Mouse (Mus musculus) olfactory bulb, adult 2 months (tissue): ENCODE measurements around the gene Gm3164.
"Not testable (repeated sequence)": the region's sequence is repeated elsewhere in the genome, so short reads cannot be mapped to it uniquely, and the experiment has no call there.

Experiments
- CTCF ChIP-seq: fragments of 200-500 bp; IDR thresholded peaks from 2 replicates; pipeline ENCODE4 v1.5.1; 2012; ENCODE audit warnings: low read depth, mild to moderate bottlenecking, low read length, moderate library complexity; ENCODE audit not compliant: insufficient read depth
- POLR2A ChIP-seq: fragments of 200-500 bp; IDR thresholded peaks from 2 replicates; pipeline ENCODE4 v1.6.1; 2012; ENCODE audit warnings: mild to moderate bottlenecking, low read depth, low read length, moderate library complexity; ENCODE audit not compliant: insufficient read depth

GRCm38 (mm10) chr14:4414965-4415835 is at the start of gene Gm3164:
- not testable (repeated sequence) for TF ChIP-seq CTCF, POLR2A
